Mouse (Mus musculus) lung, embryonic 15.5 days (tissue): ENCODE data around the gene Myh14. TPM values are rescaled to one million over a fixed set of nuclear protein-coding genes. Genes with fewer than 3 reads are reported as not detected.

Experiments
- ATAC-seq: fragments of 200-750 bp; cut with Nextera tagmentation; 2 replicates; pipeline ENCODE4 v1.8.0; 2017; ENCODE audit warnings: moderate number of reproducible peaks, borderline replicate concordance; ENCODE audit not compliant: low FRiP score, low TSS enrichment; ENCODE audit errors: extremely low read depth
- H3K27ac ChIP-seq: fragments of 300-500 bp; sonication (generic); 2 replicates; pipeline ENCODE4 v1.5.1; 2015; ENCODE audit warnings: moderate library complexity, mild to moderate bottlenecking, inconsistent platforms
- H3K27me3 ChIP-seq: fragments of 300-500 bp; sonication (generic); 2 replicates; pipeline ENCODE4 v1.6.1; 2015; ENCODE audit warnings: inconsistent platforms
- H3K36me3 ChIP-seq: fragments of 300-500 bp; sonication (generic); 2 replicates; pipeline ENCODE4 v1.6.1; 2015; ENCODE audit warnings: inconsistent platforms
- H3K4me1 ChIP-seq: fragments of 300-500 bp; sonication (generic); 2 replicates; pipeline ENCODE4 v1.6.1; 2015; ENCODE audit warnings: inconsistent platforms
- H3K4me2 ChIP-seq: fragments of 300-500 bp; sonication (generic); 2 replicates; pipeline ENCODE4 v1.6.1; 2015; ENCODE audit warnings: inconsistent platforms, mild to moderate bottlenecking, moderate library complexity
- H3K4me3 ChIP-seq: fragments of 300-500 bp; sonication (generic); 2 replicates; pipeline ENCODE4 v1.5.1; 2015; ENCODE audit warnings: mild to moderate bottlenecking, inconsistent platforms
- H3K9ac ChIP-seq: fragments of 300-500 bp; sonication (generic); 2 replicates; pipeline ENCODE4 v1.6.1; 2015; ENCODE audit warnings: inconsistent platforms
- H3K9me3 ChIP-seq: fragments of 300-500 bp; sonication (generic); 2 replicates; pipeline ENCODE4 v1.6.1; 2016; ENCODE audit warnings: inconsistent platforms
- WGBS: fragments of 180-500 bp; shearing (Covaris S2); methylation state at CpG from one replicate; pipeline ENCODE4 v1.1.7; 2015; 5-methylcytosine and 5-hydroxymethylcytosine counted together
- polyA plus RNA-seq: library from polyadenylated mRNA; unstranded; fragments of >200 nt; fragmentation: Nextera tagmentation; extraction: Ambion mirVana; gene quantifications from 2 replicates; pipeline ENCODE4 v1.2.1, GENCODE M21; 2015

Gene Myh14
- polyA plus RNA-seq, 1 experiment from 2014 or later: 47.8 TPM

DNA sequence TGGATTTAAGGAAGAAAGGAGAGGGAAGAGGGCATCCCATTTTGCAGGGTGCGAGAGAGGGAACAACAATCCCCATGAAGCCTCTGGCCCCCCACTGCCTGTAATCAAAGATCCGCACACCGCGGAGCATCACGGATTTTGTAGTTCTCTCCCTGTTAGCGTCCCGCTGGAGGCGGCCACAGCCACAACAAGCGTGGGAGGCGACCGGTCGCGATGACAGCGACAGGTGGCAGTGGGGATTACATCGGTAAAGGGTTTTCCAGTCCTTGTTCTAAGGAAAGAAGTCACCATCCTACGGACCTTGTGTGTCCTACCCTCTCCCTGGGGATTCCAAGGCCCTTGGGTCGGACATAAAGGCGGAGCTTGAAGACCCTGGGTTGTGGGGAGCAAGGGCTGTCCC lies 83.7 kb downstream of the Myh14 start:
- ATAC-seq: no peak
- no peaks in the 10 kb centered on the region for H3K9me3 ChIP-seq
- H3K27ac ChIP-seq: no peak overlapping the region
- H3K36me3 ChIP-seq: no peaks in the 10 kb centered on the region
- peaks cover 65% of the 10 kb centered on the region for H3K27me3 ChIP-seq
- peaks cover 48% of the 10 kb centered on the region for H3K4me1 ChIP-seq
- peak overlapping the region; percentile 32 for H3K4me3 ChIP-seq
- H3K9ac ChIP-seq: no peak overlapping the region
- peak overlapping the region; percentile 61 for H3K4me2 ChIP-seq
- 1% methylated on average over 18 of the region's 18 CpGs for WGBS

DNA sequence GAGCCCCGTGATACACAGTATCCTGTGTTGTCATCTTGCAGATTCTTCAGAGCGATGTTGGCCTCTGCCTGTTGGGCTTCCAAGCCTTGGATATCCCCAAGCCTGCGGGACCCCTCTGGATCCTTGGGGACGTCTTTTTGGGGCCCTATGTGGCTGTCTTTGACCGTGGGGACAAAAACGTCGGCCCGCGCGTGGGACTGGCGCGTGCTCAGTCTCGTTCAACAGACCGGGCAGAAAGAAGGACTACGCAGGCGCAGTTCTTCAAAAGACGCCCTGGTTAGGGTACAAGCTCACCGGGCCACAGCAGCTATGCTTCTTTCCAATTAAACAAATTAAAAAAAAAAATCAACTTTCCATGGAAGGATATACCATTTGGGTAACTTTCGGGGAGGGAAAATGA lies 84.1 kb downstream of the Myh14 start:
- 15% methylated on average over 19 of the region's 19 CpGs for WGBS
- H3K9ac ChIP-seq: no peak overlapping the region
- no peak for ATAC-seq

DNA sequence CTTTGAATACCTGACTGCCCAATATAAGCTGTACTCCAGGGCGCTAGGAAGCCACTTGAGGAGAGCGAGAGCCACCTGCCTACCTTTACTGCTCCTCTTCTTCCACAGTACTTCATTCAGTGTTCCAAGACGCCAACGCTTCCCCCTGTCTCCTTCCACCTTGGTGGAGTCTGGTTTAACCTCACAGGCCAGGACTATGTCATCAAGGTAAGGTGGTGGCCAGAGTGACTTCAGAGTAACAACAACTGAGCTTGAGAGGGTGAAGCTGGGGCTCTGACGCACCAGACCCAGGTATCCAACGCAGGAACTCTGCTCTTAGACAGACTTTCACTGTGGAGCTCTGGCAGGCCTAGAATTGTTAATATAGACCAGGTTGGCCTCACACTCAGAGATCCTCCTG lies 85.0 kb downstream of the Myh14 start:
- ATAC-seq: no peak
- H3K36me3 ChIP-seq: no peaks in the 10 kb centered on the region
- 86% methylated on average over 6 of the region's 6 CpGs for WGBS
- H3K4me2 ChIP-seq: no peak overlapping the region
- H3K4me1 ChIP-seq: peaks cover 40% of the 10 kb centered on the region
- no peaks in the 10 kb centered on the region for H3K9me3 ChIP-seq
- no peak overlapping the region for H3K27ac ChIP-seq
- H3K27me3 ChIP-seq: peaks cover 52% of the 10 kb centered on the region
- H3K9ac ChIP-seq: no peak overlapping the region
- no peak overlapping the region for H3K4me3 ChIP-seq

More for the DNA sequence above, 84.1 kb downstream of the Myh14 start:
- H3K27me3 ChIP-seq: peaks cover 61% of the 10 kb centered on the region
- H3K27ac ChIP-seq: no peak overlapping the region
- peaks cover 48% of the 10 kb centered on the region for H3K4me1 ChIP-seq
- H3K9me3 ChIP-seq: no peaks in the 10 kb centered on the region
- peak overlapping the region; percentile 32 for H3K4me3 ChIP-seq
- H3K36me3 ChIP-seq: no peaks in the 10 kb centered on the region
- peak overlapping the region; percentile 61 for H3K4me2 ChIP-seq

DNA sequence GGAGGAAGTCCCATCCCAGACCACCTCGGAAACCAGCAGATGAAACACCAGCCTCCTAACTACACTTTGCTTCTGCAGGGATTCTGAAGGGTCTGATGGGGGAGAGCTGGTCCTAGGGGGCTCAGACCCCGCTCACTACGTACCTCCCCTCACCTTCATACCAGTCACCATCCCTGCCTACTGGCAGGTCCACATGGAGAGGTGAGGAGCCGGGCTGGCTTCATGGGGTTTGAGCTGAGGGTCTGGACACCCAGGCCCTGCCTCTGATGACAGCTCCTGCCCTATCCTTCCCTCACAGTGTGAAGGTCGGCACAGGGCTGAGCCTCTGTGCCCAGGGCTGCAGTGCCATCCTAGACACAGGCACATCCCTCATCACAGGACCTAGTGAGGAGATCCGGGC lies 85.7 kb downstream of the Myh14 start:
- Histone ChIP-seq H3K27me3 (peaks cover 46% of the 10 kb centered on the region), H3K4me3 (no peak overlapping the region), H3K9ac (no peak overlapping the region), H3K27ac (no peak overlapping the region), H3K36me3 (no peaks in the 10 kb centered on the region), H3K4me2 (no peak overlapping the region), H3K9me3 (no peaks in the 10 kb centered on the region), H3K4me1 (peaks cover 35% of the 10 kb centered on the region)
- no peak for ATAC-seq
- WGBS: 84% methylated on average over 6 of the region's 6 CpGs

DNA sequence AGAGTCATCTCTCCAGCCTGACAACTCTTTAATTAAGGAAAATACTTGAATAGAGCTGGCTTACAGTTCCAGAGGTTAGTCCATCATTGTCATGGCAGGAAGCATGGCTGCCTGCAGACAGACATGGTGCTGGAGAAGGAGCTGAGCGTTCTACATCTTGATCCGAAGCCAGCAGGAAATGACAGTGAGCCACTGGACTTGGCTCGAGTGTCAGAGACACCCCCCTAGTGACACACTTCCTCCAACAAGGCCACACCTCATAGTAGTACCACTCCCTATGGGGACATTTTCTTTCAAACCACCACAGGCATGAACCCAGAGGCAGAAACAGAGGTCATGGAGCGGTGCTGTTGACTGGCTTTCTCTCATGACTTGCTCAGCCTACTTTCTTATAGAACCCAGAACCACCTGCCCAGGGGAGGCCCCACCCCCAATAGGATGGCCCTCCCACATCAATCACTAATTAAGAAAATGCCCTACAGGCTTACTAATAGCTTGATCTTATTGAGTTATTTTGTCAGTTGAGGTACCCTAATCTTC lies 86.3 kb downstream of the Myh14 start:
- Histone ChIP-seq H3K4me1 (peaks cover 29% of the 10 kb centered on the region), H3K4me3 (no peak overlapping the region), H3K9ac (no peak overlapping the region), H3K9me3 (no peaks in the 10 kb centered on the region), H3K27ac (no peak overlapping the region), H3K4me2 (no peak overlapping the region), H3K36me3 (no peaks in the 10 kb centered on the region), H3K27me3 (peaks cover 40% of the 10 kb centered on the region)
- 63% methylated on average over 4 of the region's 4 CpGs for WGBS
- no peak for ATAC-seq

DNA sequence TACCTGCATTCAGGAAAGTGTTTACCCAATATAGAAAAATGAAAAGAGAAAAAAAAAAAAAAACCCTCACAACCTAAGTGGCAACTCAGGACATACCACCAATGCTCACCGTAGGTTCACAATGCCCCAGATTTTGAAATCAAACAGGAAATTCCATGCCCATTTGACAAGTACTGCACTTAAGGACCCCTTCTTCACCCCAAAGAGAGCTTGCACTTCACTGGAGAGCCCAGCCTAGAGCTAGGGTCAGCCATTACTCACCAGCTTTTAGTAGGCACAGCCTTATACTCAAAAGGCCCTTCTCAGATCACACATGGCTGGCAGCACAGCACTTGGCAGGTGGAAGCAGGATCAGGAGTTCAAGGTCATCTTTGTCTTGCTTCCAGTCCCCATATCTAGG lies 87.5 kb downstream of the Myh14 start:
- no peak overlapping the region for H3K4me2 ChIP-seq
- H3K4me3 ChIP-seq: no peak overlapping the region
- peaks cover 17% of the 10 kb centered on the region for H3K4me1 ChIP-seq
- H3K9ac ChIP-seq: no peak overlapping the region
- no peaks in the 10 kb centered on the region for H3K9me3 ChIP-seq
- peak overlapping the region; percentile 94 for H3K27ac ChIP-seq
- peaks cover 29% of the 10 kb centered on the region for H3K27me3 ChIP-seq
- 21% methylated on average over 1 of the region's 1 CpGs for WGBS
- no peaks in the 10 kb centered on the region for H3K36me3 ChIP-seq
- ATAC-seq: peak; percentile 55

DNA sequence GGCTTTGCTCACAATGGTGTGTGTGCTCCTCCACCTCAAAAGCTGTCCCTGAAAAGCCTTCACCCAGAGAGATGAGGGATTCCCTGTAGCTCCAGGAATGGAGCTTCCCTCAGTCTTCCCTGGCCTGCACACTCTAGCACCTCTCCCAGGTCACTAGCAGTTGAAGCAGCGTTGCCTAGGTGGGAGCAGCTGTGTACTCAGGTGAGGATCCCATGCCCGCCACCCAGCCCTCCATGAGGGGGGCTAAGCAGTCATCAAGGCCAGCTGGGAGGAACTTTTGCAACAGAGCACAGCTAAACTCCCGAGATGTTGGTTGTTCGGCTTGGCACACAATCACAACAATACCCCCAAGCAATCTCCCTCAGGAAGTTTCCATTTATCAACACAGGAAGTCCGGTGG lies 87.9 kb downstream of the Myh14 start:
- Histone ChIP-seq H3K36me3 (no peaks in the 10 kb centered on the region), H3K4me1 (peaks cover 16% of the 10 kb centered on the region), H3K9ac (no peak overlapping the region), H3K9me3 (no peaks in the 10 kb centered on the region), H3K4me3 (no peak overlapping the region), H3K27me3 (peaks cover 25% of the 10 kb centered on the region), H3K4me2 (peak overlapping the region; percentile 33), H3K27ac (peak overlapping the region; percentile 94)
- 50% methylated on average over 5 of the region's 5 CpGs for WGBS
- peak; percentile 51 for ATAC-seq

DNA sequence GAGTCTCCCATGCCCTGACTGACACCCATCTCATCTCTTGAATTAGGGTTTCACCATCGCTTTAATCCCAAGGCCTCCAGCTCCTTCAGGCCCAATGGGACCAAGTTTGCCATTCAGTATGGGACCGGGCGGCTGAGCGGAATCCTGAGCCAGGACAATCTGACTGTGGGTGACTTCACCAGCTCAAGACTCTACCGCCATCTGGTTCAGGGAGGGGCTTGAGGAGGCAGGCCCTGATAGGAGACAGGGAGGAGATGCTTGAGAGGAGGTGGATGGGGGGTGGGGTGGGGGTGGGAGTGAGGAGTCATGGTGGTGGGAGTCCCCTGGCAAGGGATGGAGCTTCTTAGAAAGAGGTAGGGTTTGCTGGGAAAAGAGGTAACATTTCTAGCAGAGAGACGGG lies 89.0 kb downstream of the Myh14 start:
- no peaks in the 10 kb centered on the region for H3K9me3 ChIP-seq
- H3K9ac ChIP-seq: no peak overlapping the region
- peaks cover 14% of the 10 kb centered on the region for H3K27me3 ChIP-seq
- 65% methylated on average over 6 of the region's 6 CpGs for WGBS
- 0 out of 2 replicates have a peak overlapping the region, but pooled peaks have one; percentile 94 for H3K27ac ChIP-seq
- no peak overlapping the region for H3K4me3 ChIP-seq
- no peaks in the 10 kb centered on the region for H3K36me3 ChIP-seq
- H3K4me2 ChIP-seq: no peak overlapping the region
- peaks cover 16% of the 10 kb centered on the region for H3K4me1 ChIP-seq
- ATAC-seq: no peak

DNA sequence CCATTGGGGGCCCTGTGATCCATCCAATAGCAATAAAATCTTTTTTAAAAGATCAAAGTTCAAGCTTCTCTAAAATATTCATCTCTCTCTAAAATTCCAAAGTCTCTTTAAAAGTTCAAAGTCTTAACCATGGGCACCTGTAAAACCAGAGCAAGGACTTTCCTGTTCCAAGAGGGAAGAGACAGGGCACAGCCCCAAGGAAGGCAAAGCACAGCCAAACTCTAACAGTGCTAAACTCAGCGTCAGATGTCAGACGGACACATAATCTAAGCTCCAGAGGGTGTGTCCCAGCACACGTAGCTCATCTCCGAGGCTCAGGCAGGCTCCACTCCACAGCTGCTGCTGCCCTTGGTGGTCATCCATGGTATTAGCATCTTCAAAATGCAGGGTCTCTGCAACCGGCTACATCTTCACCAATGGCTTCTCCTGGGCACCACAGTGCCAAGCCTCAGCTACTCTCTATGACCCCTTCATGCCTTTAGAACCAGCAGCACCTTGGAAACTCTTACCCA lies 94.3 kb downstream of the Myh14 start:
- no peaks in the 10 kb centered on the region for H3K36me3 ChIP-seq
- H3K4me2 ChIP-seq: no peak overlapping the region
- ATAC-seq: no peak
- H3K9ac ChIP-seq: no peak overlapping the region
- no peaks in the 10 kb centered on the region for H3K4me1 ChIP-seq
- H3K27me3 ChIP-seq: no peaks in the 10 kb centered on the region
- H3K9me3 ChIP-seq: no peaks in the 10 kb centered on the region
- H3K4me3 ChIP-seq: no peak overlapping the region
- H3K27ac ChIP-seq: no peak overlapping the region
- 36% methylated on average over 5 of the region's 5 CpGs for WGBS

DNA sequence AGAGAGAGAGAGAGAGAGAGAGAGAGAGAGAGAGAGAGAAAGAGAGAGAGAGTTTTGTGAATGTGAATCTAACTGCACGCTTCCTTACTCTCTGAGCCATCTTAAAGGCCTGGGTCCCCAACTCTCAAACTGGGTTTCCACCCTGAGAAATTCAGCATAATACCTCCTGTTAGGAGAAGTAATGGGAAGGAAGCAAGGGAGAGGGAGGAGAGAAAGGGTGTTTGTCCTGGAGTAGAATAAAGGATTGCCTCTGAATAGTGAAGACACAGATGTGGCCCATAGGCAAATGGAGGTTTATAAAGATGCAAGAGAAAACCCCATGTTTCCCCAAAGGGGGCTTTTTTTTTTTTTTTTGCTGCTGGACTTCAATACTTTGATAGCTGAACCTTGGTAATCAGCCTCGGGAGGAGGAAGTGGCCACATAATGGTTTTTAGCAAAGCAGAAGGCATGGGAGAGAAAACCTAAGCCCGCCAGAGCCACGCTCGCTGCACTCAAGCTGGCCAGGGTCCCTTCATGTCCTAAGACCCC lies 97.6 kb downstream of the Myh14 start:
- no peak for ATAC-seq
- no peaks in the 10 kb centered on the region for H3K4me1 ChIP-seq
- H3K4me3 ChIP-seq: no peak overlapping the region
- H3K27me3 ChIP-seq: no peaks in the 10 kb centered on the region
- H3K9ac ChIP-seq: no peak overlapping the region
- no peak overlapping the region; the same call in 1 of the 2 replicates for H3K4me2 ChIP-seq
- no peaks in the 10 kb centered on the region for H3K9me3 ChIP-seq
- 78% methylated on average over 5 of the region's 5 CpGs for WGBS
- H3K27ac ChIP-seq: no peak overlapping the region
- H3K36me3 ChIP-seq: no peaks in the 10 kb centered on the region

DNA sequence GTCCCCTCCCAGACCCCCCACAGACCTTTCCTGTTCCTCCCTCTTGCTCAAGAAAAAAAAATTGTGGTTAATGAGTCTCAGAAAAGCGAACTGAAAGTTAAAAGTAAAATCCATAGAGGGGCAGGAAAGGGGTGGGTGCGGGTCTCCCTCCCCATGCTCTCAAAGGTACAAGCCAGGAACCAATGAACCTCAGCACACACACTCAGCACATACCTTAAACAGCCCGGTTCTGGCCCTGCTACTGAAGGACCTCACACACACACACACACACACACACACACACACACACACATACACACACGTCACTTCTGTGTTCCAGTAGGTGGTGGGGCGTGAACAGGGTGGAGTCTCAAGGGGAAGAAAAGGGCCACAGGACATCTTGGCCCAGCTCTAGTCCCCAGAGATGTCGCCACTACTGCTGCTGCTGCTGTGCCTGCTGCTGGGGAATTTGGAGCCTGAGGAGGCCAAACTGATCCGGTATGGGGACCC lies 98.4 kb downstream of the Myh14 start, which contains the start of gene Napsa:
Napsa (plus strand) TSS at position 168 of the 489 bp plus-strand sequence.
- H3K27ac ChIP-seq: peak within 1 kb of the TSS; percentile 17; the same call in 1 of the 2 replicates
- no peaks in the 10 kb centered on the region for H3K36me3 ChIP-seq
- no peaks in the 10 kb centered on the region for H3K4me1 ChIP-seq
- H3K9ac ChIP-seq: no peak within 1 kb of the TSS
- H3K9me3 ChIP-seq: no peaks in the 10 kb centered on the region
- WGBS: 42% methylated on average over 7 of the region's 7 CpGs
- ATAC-seq: peak; percentile 58
- H3K4me3 ChIP-seq: no peak within 1 kb of the TSS
- H3K27me3 ChIP-seq: no peaks in the 10 kb centered on the region
- H3K4me2 ChIP-seq: no peak within 1 kb of the TSS; the same call in 1 of the 2 replicates

DNA sequence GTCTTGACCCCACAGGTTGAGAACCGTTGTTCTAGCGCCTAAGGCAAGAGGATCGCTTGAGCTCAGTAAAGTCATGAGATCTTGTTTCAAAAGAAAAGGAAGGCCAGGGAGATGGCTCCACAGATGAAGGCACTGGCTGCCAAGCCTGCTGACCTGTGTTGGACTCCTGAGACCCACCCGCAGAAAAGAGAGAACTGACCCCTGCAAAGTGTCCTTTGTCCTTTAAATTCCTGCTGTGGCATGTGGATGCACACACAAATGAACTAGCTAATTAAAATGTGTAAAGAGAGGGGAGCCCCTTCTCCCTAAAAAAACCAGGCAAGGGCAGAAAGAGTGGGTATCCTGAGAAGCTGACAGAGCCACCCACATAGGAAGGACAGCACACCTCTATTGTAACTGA lies 98.8 kb downstream of the Myh14 start:
- WGBS: 62% methylated on average over 4 of the region's 4 CpGs
- Histone ChIP-seq H3K36me3 (no peaks in the 10 kb centered on the region), H3K27me3 (no peaks in the 10 kb centered on the region), H3K4me2 (no peak overlapping the region), H3K27ac (peak overlapping the region; percentile 17; the same call in 1 of the 2 replicates), H3K4me1 (no peaks in the 10 kb centered on the region), H3K9me3 (no peaks in the 10 kb centered on the region), H3K4me3 (no peak overlapping the region), H3K9ac (no peak overlapping the region)
- no peak for ATAC-seq
